Mouse (Mus musculus) cerebellum, adult 11-12 months (tissue): ENCODE results near the gene Nlgn3.
A peak's percentile ranks its signal among the peaks of the same experiment; 100 is the strongest.

ENCODE experiments used
- DNase-seq: peaks from one replicate; pipeline ENCODE4 v3.0.0; 2022

Gene Nlgn3

GRCm38 (mm10) chrX:101299055-101299454 lies at the start of gene Nlgn3:
TSS of gene Nlgn3 (plus strand) at chrX:101299168.
- DNase-seq, result peak; percentile 68

- peak; percentile 87 for DNase-seq
Measured at GRCm38 (mm10) chrX:101253952-101254729, 44.8 kb upstream of the Nlgn3 start, which contains the start of gene Foxo4. TSS of gene Foxo4 (plus strand) at chrX:101254528.

GRCm38 (mm10) chrX:101254740-101255139 lies 44.2 kb upstream of the Nlgn3 start:
- peak; percentile 26 for DNase-seq

- DNase-seq, result no peak
Measured at GRCm38 (mm10) chrX:101256603-101257002, 42.4 kb upstream of the Nlgn3 start.

- no peak for DNase-seq
Measured at GRCm38 (mm10) chrX:101260441-101261325, 38.3 kb upstream of the Nlgn3 start.

GRCm38 (mm10) chrX:101263892-101264291 lies 35.1 kb upstream of the Nlgn3 start, which contains the start of gene Gm614:
TSS of gene Gm614 (minus strand) at chrX:101263992.
- DNase-seq, result no peak

GRCm38 (mm10) chrX:101266631-101267030 lies 32.3 kb upstream of the Nlgn3 start:
- DNase-seq, result no peak

- no peak for DNase-seq
Measured at GRCm38 (mm10) chrX:101268025-101268754, 30.8 kb upstream of the Nlgn3 start, which contains the start of gene Il2rg. TSS of gene Il2rg (minus strand) at chrX:101268255.

- no peak for DNase-seq
Measured at GRCm38 (mm10) chrX:101268755-101269124, 30.2 kb upstream of the Nlgn3 start, which contains the start of gene Gm20489. TSS of gene Gm20489 (minus strand) at chrX:101269023.

- DNase-seq, result no peak
Measured at GRCm38 (mm10) chrX:101273410-101273809, 25.6 kb upstream of the Nlgn3 start.

- DNase-seq, result peak; percentile 92
Measured at GRCm38 (mm10) chrX:101273875-101274738, 24.9 kb upstream of the Nlgn3 start, which contains the start of gene Med12. TSS of gene Med12 (plus strand) at chrX:101274030.

GRCm38 (mm10) chrX:101282813-101283212 lies 16.2 kb upstream of the Nlgn3 start:
- no peak for DNase-seq

GRCm38 (mm10) chrX:101285534-101285933 lies 13.4 kb upstream of the Nlgn3 start:
- peak; percentile 42 for DNase-seq

GRCm38 (mm10) chrX:101285953-101286670 lies 12.9 kb upstream of the Nlgn3 start:
- DNase-seq, result no peak

- no peak for DNase-seq
Measured at GRCm38 (mm10) chrX:101287543-101287942, 11.4 kb upstream of the Nlgn3 start.

GRCm38 (mm10) chrX:101288432-101288831 lies 10.5 kb upstream of the Nlgn3 start:
- no peak for DNase-seq

GRCm38 (mm10) chrX:101289037-101289436 lies 9.9 kb upstream of the Nlgn3 start:
- DNase-seq, result no peak

- DNase-seq, result no peak
Measured at GRCm38 (mm10) chrX:101290111-101290510, 8.9 kb upstream of the Nlgn3 start.

- no peak for DNase-seq
Measured at GRCm38 (mm10) chrX:101299473-101300426, 782 bp downstream of the Nlgn3 start.
